Mouse (Mus musculus): ENCODE measurements around the gene Gtf2i. TPM values are rescaled to one million over a fixed set of nuclear protein-coding genes. Genes with fewer than 3 reads are reported as not detected.

The Gtf2i gene
- polyA plus RNA-seq, 1 experiment = 44.7 TPM

GRCm38 (mm10) chr5:134313451-134314067 lies 1.0 kb downstream of the Gtf2i start:
- Histone ChIP-seq H3K27me3 (ENCODE audit: control insufficient read depth, insufficient read depth, low read length) (no peaks in the 10 kb centered on the region), H3K4me1 (ENCODE audit: control insufficient read depth, insufficient read depth, insufficient read length) (peaks cover 4% of the 10 kb centered on the region), H3K27ac (ENCODE audit: insufficient read depth, low read length) (peak overlapping the region; percentile 96), H3K36me3 (ENCODE audit: control insufficient read depth, insufficient read depth, low read length) (0 out of 2 replicates have a peak, but pooled peaks cover 2% of the 10 kb centered on the region), H3K4me3 (ENCODE audit: extremely low read depth, insufficient read depth, insufficient read length) (peak overlapping the region; percentile 97)
- DNase-seq (ENCODE audit: low read depth in 1 of 2, low spot score in 2 of 2) = peak; percentile 54 to 84
- TF ChIP-seq CTCF (IDR thresholded peaks at IDR 0.05; ENCODE audit: extremely low read depth, insufficient read depth, insufficient read length, insufficient replicate concordance) (no peak), POLR2A (IDR thresholded peaks at IDR 0.05; ENCODE audit: low read depth, low read length) (peak; percentile 22; the same call in 1 of the 2 replicates)
- WGBS = under 1% methylated on average over 63 of the region's 68 CpGs

- no peaks in the 10 kb centered on the region for H3K27me3 ChIP-seq (ENCODE audit: control insufficient read depth, insufficient read depth, low read length)
- WGBS = 14% methylated on average over 19 of the region's 19 CpGs
- TF ChIP-seq CTCF (IDR thresholded peaks at IDR 0.05; ENCODE audit: extremely low read depth, insufficient read depth, insufficient read length, insufficient replicate concordance) = no peak
- TF ChIP-seq POLR2A (IDR thresholded peaks at IDR 0.05; ENCODE audit: low read depth, low read length) = no peak
- no peak for DNase-seq (ENCODE audit: low read depth in 1 of 2, low spot score in 2 of 2)
- peaks cover 4% of the 10 kb centered on the region for H3K4me1 ChIP-seq (ENCODE audit: control insufficient read depth, insufficient read depth, insufficient read length)
- 0 out of 2 replicates have a peak, but pooled peaks cover 2% of the 10 kb centered on the region for H3K36me3 ChIP-seq (ENCODE audit: control insufficient read depth, insufficient read depth, low read length)
- peak overlapping the region; percentile 96 for H3K27ac ChIP-seq (ENCODE audit: insufficient read depth, low read length)
- H3K4me3 ChIP-seq (ENCODE audit: extremely low read depth, insufficient read depth, insufficient read length) = peak overlapping the region; percentile 97
Observed at GRCm38 (mm10) chr5:134312691-134313450, 1.7 kb downstream of the Gtf2i start.

- no peak for DNase-seq (ENCODE audit: low read depth in 1 of 2, low spot score in 2 of 2)
- no peak for TF ChIP-seq CTCF (IDR thresholded peaks at IDR 0.05; ENCODE audit: extremely low read depth, insufficient read depth, insufficient read length, insufficient replicate concordance)
- no peak for TF ChIP-seq POLR2A (IDR thresholded peaks at IDR 0.05; ENCODE audit: low read depth, low read length)
- H3K27me3 ChIP-seq (ENCODE audit: control insufficient read depth, insufficient read depth, low read length) = no peaks in the 10 kb centered on the region
- peaks cover 4% of the 10 kb centered on the region for H3K4me1 ChIP-seq (ENCODE audit: control insufficient read depth, insufficient read depth, insufficient read length)
- WGBS = 80% methylated on average over 6 of the region's 6 CpGs
- no peak overlapping the region for H3K27ac ChIP-seq (ENCODE audit: insufficient read depth, low read length)
- H3K36me3 ChIP-seq (ENCODE audit: control insufficient read depth, insufficient read depth, low read length) = 0 out of 2 replicates have a peak, but pooled peaks cover 2% of the 10 kb centered on the region
- H3K4me3 ChIP-seq (ENCODE audit: extremely low read depth, insufficient read depth, insufficient read length) = no peak overlapping the region
Observed at GRCm38 (mm10) chr5:134311894-134312411, 2.6 kb downstream of the Gtf2i start.

GRCm38 (mm10) chr5:134310201-134310600 lies 4.4 kb downstream of the Gtf2i start:
- no peak for TF ChIP-seq POLR2A (IDR thresholded peaks at IDR 0.05; ENCODE audit: low read depth, low read length)
- TF ChIP-seq CTCF (IDR thresholded peaks at IDR 0.05; ENCODE audit: extremely low read depth, insufficient read depth, insufficient read length, insufficient replicate concordance) = no peak
- Histone ChIP-seq H3K4me1 (ENCODE audit: control insufficient read depth, insufficient read depth, insufficient read length) (peaks cover 4% of the 10 kb centered on the region), H3K27ac (ENCODE audit: insufficient read depth, low read length) (no peak overlapping the region), H3K4me3 (ENCODE audit: extremely low read depth, insufficient read depth, insufficient read length) (no peak overlapping the region), H3K27me3 (ENCODE audit: control insufficient read depth, insufficient read depth, low read length) (no peaks in the 10 kb centered on the region), H3K36me3 (ENCODE audit: control insufficient read depth, insufficient read depth, low read length) (peaks cover 4% of the 10 kb centered on the region; the same call in 1 of the 2 replicates)
- no peak for DNase-seq (ENCODE audit: low read depth in 1 of 2, low spot score in 2 of 2)
- 89% methylated on average over 9 of the region's 9 CpGs for WGBS

- peaks cover 4% of the 10 kb centered on the region for H3K4me1 ChIP-seq (ENCODE audit: control insufficient read depth, insufficient read depth, insufficient read length)
- no peak for DNase-seq (ENCODE audit: low read depth in 1 of 2, low spot score in 2 of 2)
- H3K27ac ChIP-seq (ENCODE audit: insufficient read depth, low read length) = no peak overlapping the region
- 97% methylated on average over 1 of the region's 1 CpGs for WGBS
- TF ChIP-seq CTCF (IDR thresholded peaks at IDR 0.05; ENCODE audit: extremely low read depth, insufficient read depth, insufficient read length, insufficient replicate concordance) (no peak), POLR2A (IDR thresholded peaks at IDR 0.05; ENCODE audit: low read depth, low read length) (no peak)
- H3K27me3 ChIP-seq (ENCODE audit: control insufficient read depth, insufficient read depth, low read length) = no peaks in the 10 kb centered on the region
- no peak overlapping the region for H3K4me3 ChIP-seq (ENCODE audit: extremely low read depth, insufficient read depth, insufficient read length)
- peaks cover 6% of the 10 kb centered on the region; the same call in 1 of the 2 replicates for H3K36me3 ChIP-seq (ENCODE audit: control insufficient read depth, insufficient read depth, low read length)
Observed at GRCm38 (mm10) chr5:134309345-134309744, 5.2 kb downstream of the Gtf2i start.

GRCm38 (mm10) chr5:134304639-134305038 lies 9.9 kb downstream of the Gtf2i start:
- 88% methylated on average over 6 of the region's 6 CpGs for WGBS
- no peaks in the 10 kb centered on the region; the same call in 1 of the 2 replicates for H3K4me1 ChIP-seq (ENCODE audit: control insufficient read depth, insufficient read depth, insufficient read length)
- DNase-seq (ENCODE audit: low read depth in 1 of 2, low spot score in 2 of 2) = no peak
- no peaks in the 10 kb centered on the region for H3K27me3 ChIP-seq (ENCODE audit: control insufficient read depth, insufficient read depth, low read length)
- TF ChIP-seq POLR2A (IDR thresholded peaks at IDR 0.05; ENCODE audit: low read depth, low read length) (no peak), CTCF (IDR thresholded peaks at IDR 0.05; ENCODE audit: extremely low read depth, insufficient read depth, insufficient read length, insufficient replicate concordance) (no peak)
- H3K27ac ChIP-seq (ENCODE audit: insufficient read depth, low read length) = no peak overlapping the region
- H3K4me3 ChIP-seq (ENCODE audit: extremely low read depth, insufficient read depth, insufficient read length) = no peak overlapping the region
- H3K36me3 ChIP-seq (ENCODE audit: control insufficient read depth, insufficient read depth, low read length) = peaks cover 11% of the 10 kb centered on the region
